Mouse (Mus musculus) olfactory bulb, adult 2 months (tissue): ENCODE data around the gene Akt1.

ENCODE experiments used
- CTCF ChIP-seq: fragments of 200-500 bp; IDR thresholded peaks from 2 replicates; pipeline ENCODE4 v1.5.1; 2012; ENCODE audit warnings: low read depth, mild to moderate bottlenecking, low read length, moderate library complexity; ENCODE audit not compliant: insufficient read depth
- POLR2A ChIP-seq: fragments of 200-500 bp; IDR thresholded peaks from 2 replicates; pipeline ENCODE4 v1.6.1; 2012; ENCODE audit warnings: mild to moderate bottlenecking, low read depth, low read length, moderate library complexity; ENCODE audit not compliant: insufficient read depth

DNA sequence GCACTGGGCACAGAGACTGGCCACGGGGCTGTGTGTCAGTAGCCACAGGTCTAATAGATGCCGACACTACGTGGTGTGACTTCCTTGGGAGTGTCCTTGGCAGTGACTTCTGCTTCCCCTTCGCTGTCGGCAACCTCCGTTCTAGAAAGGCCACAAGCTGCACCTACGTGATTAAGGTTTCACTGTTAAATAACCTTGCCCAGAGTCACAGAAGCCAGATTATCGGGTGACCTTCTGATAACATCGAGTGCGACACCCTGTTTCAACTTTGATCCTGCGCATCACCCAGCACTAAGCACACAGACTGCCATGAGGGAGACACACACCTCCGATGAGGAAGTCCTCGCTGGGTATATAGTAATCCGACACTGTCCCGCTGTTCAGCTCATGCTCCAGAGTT lies 13.8 kb upstream of the Akt1 start:
- TF ChIP-seq CTCF: no peak
- TF ChIP-seq POLR2A: no peak
